Mouse (Mus musculus) adipose tissue, adult 10 weeks (tissue): ENCODE data around the gene Selenop. TPM values are rescaled to one million over a fixed set of nuclear protein-coding genes. Genes with fewer than 3 reads are reported as not detected.

ENCODE experiments used
- polyA plus RNA-seq: library from polyadenylated mRNA; stranded (reverse); fragments of 350-450 nt; fragmentation: Illumina TruSeq; extraction: RNeasy Lipid Tissue Mini Kit (QIAGEN cat#74804); gene quantifications from one replicate; pipeline ENCODE4 v1.2.3, GENCODE M21; 2014; ENCODE audit warnings: low read depth, low replicate concordance

Selenop gene
- 742 TPM for polyA plus RNA-seq

GRCm38 (mm10) chr15:3268247-3268646 lies at the start of gene Selenop:
Gene Selenop, plus strand, starts transcription at chr15:3268547.

GRCm38 (mm10) chr15:3303426-3303825 lies 35.1 kb downstream of the Selenop start, which contains the start of gene Ccdc152:
Gene Ccdc152, minus strand, starts transcription at chr15:3303526.

Other genes with a start within 250 kb of the Selenop start
- gene Ccdc152, start 35.0 kb downstream of the Selenop start, polyA plus RNA-seq, result 0.29 TPM